Mouse (Mus musculus) MEL (cell line): Measurements from ENCODE around the gene Swsap1. TPM values are rescaled to one million over a fixed set of nuclear protein-coding genes. Genes with fewer than 3 reads are reported as not detected.
A peak's percentile ranks its signal among the peaks of the same experiment; 100 is the strongest.

ENCODE experiments used
- DNase-seq: peaks from one replicate; pipeline ENCODE4 v3.0.0; 2011; ENCODE audit warnings: low read depth, low spot score
- H3K27ac ChIP-seq: 2 replicates; pipeline ENCODE4 v1.5.1; 2012; ENCODE audit warnings: low read depth, mild to moderate bottlenecking, control low read depth, low read length, moderate library complexity; ENCODE audit not compliant: control insufficient read depth
- H3K27me3 ChIP-seq, 2 experiments: fragments of 150-350 bp in 1 of 2; sonication (generic) in 1 of 2; 2 replicates each; pipeline ENCODE4 v1.6.1; 2012; ENCODE audit warnings: low read length in 2 of 2, mild to moderate bottlenecking in 2 of 2, improper control_type of control experiment in 1 of 2, moderate library complexity in 1 of 2; ENCODE audit not compliant: insufficient read depth in 2 of 2, control insufficient read depth in 1 of 2
- H3K36me3 ChIP-seq, 2 experiments: 2 replicates each; pipeline ENCODE4 v1.6.1; 2012 to 2014; ENCODE audit warnings: low read length in 2 of 2, improper control_type of control experiment in 1 of 2, inconsistent platforms in 1 of 2, mild to moderate bottlenecking in 1 of 2; ENCODE audit not compliant: insufficient read depth in 2 of 2, control insufficient read depth in 1 of 2
- H3K4me1 ChIP-seq, 2 experiments: fragments of 150-350 bp in 1 of 2; sonication (generic) in 1 of 2; 2 replicates each; pipeline ENCODE4 v1.6.1; 2012; ENCODE audit warnings: low read length in 2 of 2, improper control_type of control experiment in 1 of 2, mild to moderate bottlenecking in 1 of 2; ENCODE audit not compliant: insufficient read depth in 2 of 2, control insufficient read depth in 1 of 2
- H3K4me3 ChIP-seq, 2 experiments: fragments of 150-350 bp in 1 of 2; sonication (generic) in 1 of 2; 2 replicates each; pipeline ENCODE4 v1.5.1; 2012; ENCODE audit warnings: low read depth in 2 of 2, low read length in 2 of 2, mild to moderate bottlenecking in 2 of 2, moderate library complexity in 2 of 2, control low read depth in 1 of 2, improper control_type of control experiment in 1 of 2; ENCODE audit not compliant: control insufficient read depth in 1 of 2, insufficient read depth in 1 of 2
- H3K79me2 ChIP-seq: 2 replicates; pipeline ENCODE4 v1.6.1; 2012; ENCODE audit warnings: mild to moderate bottlenecking, low read length, moderate library complexity; ENCODE audit not compliant: control insufficient read depth, poor library complexity, insufficient read depth
- H3K9ac ChIP-seq: 2 replicates; pipeline ENCODE4 v1.6.1; 2012; ENCODE audit warnings: low read depth, mild to moderate bottlenecking, control low read depth, low read length, moderate library complexity; ENCODE audit not compliant: control insufficient read depth, poor library complexity, severe bottlenecking
- H3K9me3 ChIP-seq: fragments of 150-350 bp; sonication (generic); replicated peaks from 2 replicates; pipeline ENCODE4 v1.6.1; 2012; ENCODE audit warnings: mild to moderate bottlenecking, low read length, improper control_type of control experiment, moderate library complexity; ENCODE audit not compliant: insufficient read depth
- BHLHE40 ChIP-seq: IDR thresholded peaks from 2 replicates; pipeline ENCODE4 v1.6.1; 2012; ENCODE audit warnings: low read depth, mild to moderate bottlenecking, inconsistent platforms, low read length, improper control_type of control experiment, borderline replicate concordance
- CHD1 ChIP-seq: IDR thresholded peaks from 2 replicates; pipeline ENCODE4 v1.6.1; 2012; ENCODE audit warnings: low read depth, mild to moderate bottlenecking, inconsistent platforms, low read length, improper control_type of control experiment
- CHD2 ChIP-seq: IDR thresholded peaks from 2 replicates; pipeline ENCODE4 v1.6.1; 2011; ENCODE audit warnings: low read length, improper control_type of control experiment
- CTCF ChIP-seq, 3 experiments: IDR thresholded peaks in 2 of 3; conservative IDR thresholded peaks in 1 of 3; 2 replicates each; pipeline ENCODE4 v1.5.1; 2011 to 2012; ENCODE audit warnings: low read length in 3 of 3, low read depth in 2 of 3, mild to moderate bottlenecking in 2 of 3, improper control_type of control experiment in 1 of 3, inconsistent platforms in 1 of 3, mixed read lengths in 1 of 3, moderate library complexity in 1 of 3; ENCODE audit not compliant: control insufficient read depth in 1 of 3, insufficient read depth in 1 of 3, poor library complexity in 1 of 3, severe bottlenecking in 1 of 3
- E2F4 ChIP-seq: IDR thresholded peaks from 2 replicates; pipeline ENCODE4 v1.6.1; 2011; ENCODE audit warnings: low read depth, low read length, improper control_type of control experiment, borderline replicate concordance
- ELF1 ChIP-seq: IDR thresholded peaks from 2 replicates; pipeline ENCODE4 v1.6.1; 2014; ENCODE audit warnings: low read depth, mild to moderate bottlenecking, inconsistent platforms, low read length, improper control_type of control experiment, moderate library complexity
- EP300 ChIP-seq, 2 experiments: IDR thresholded peaks; 2 replicates each; pipeline ENCODE4 v1.6.1; 2011; ENCODE audit warnings: improper control_type of control experiment in 2 of 2, low read length in 2 of 2, low read depth in 1 of 2, mild to moderate bottlenecking in 1 of 2
- MAFK ChIP-seq: IDR thresholded peaks from 2 replicates; pipeline ENCODE4 v1.6.1; 2011; ENCODE audit warnings: low read depth, mild to moderate bottlenecking, low read length, improper control_type of control experiment, borderline replicate concordance
- MAX ChIP-seq: IDR thresholded peaks from 2 replicates; pipeline ENCODE4 v1.6.1; 2011; ENCODE audit warnings: low read length, improper control_type of control experiment
- MXI1 ChIP-seq: IDR thresholded peaks from 2 replicates; pipeline ENCODE4 v1.6.1; 2011; ENCODE audit warnings: mild to moderate bottlenecking, low read depth, low read length, improper control_type of control experiment
- MYC ChIP-seq: IDR thresholded peaks from 2 replicates; pipeline ENCODE4 v1.6.1; 2011; ENCODE audit warnings: low read depth, mild to moderate bottlenecking, low read length, improper control_type of control experiment, moderate library complexity
- NRF1 ChIP-seq: IDR thresholded peaks from 2 replicates; pipeline ENCODE4 v1.6.1; 2014; ENCODE audit warnings: low read depth, mild to moderate bottlenecking, inconsistent platforms, low read length, improper control_type of control experiment, moderate library complexity; ENCODE audit not compliant: poor library complexity, insufficient read depth, severe bottlenecking
- POLR2AphosphoS2 ChIP-seq: IDR thresholded peaks from 2 replicates; pipeline ENCODE4 v1.6.1; 2011; ENCODE audit warnings: low read length, improper control_type of control experiment
- POLR2AphosphoS5 ChIP-seq: IDR thresholded peaks from 2 replicates; pipeline ENCODE4 v1.6.1; 2012; ENCODE audit warnings: low read depth, borderline replicate concordance, mild to moderate bottlenecking, inconsistent platforms, low read length, moderate library complexity, mixed read lengths
- RCOR1 ChIP-seq: IDR thresholded peaks from 2 replicates; pipeline ENCODE4 v1.6.1; 2012; ENCODE audit warnings: low read depth, mild to moderate bottlenecking, inconsistent platforms, low read length, improper control_type of control experiment
- SIN3A ChIP-seq: IDR thresholded peaks from 2 replicates; pipeline ENCODE4 v1.6.1; 2012; ENCODE audit warnings: low read length, improper control_type of control experiment, inconsistent platforms
- SMC3 ChIP-seq: IDR thresholded peaks from 2 replicates; pipeline ENCODE4 v1.6.1; 2011; ENCODE audit warnings: low read depth, low read length, improper control_type of control experiment
- TAL1 ChIP-seq: IDR thresholded peaks from 2 replicates; pipeline ENCODE4 v1.6.1; 2012; ENCODE audit warnings: mild to moderate bottlenecking, inconsistent platforms, low read length, moderate library complexity, mixed read lengths
- TBP ChIP-seq: IDR thresholded peaks from 2 replicates; pipeline ENCODE4 v1.8.0; 2011; ENCODE audit warnings: low read depth, low read length, improper control_type of control experiment
- USF1 ChIP-seq: IDR thresholded peaks from 2 replicates; pipeline ENCODE4 v1.6.1; 2014; ENCODE audit warnings: low read depth, mild to moderate bottlenecking, inconsistent platforms, low read length, improper control_type of control experiment, moderate library complexity
- ZKSCAN1 ChIP-seq: IDR thresholded peaks from 2 replicates; pipeline ENCODE4 v1.6.1; 2012; ENCODE audit warnings: low read depth, mild to moderate bottlenecking, inconsistent platforms, low read length, improper control_type of control experiment, moderate library complexity
- polyA plus RNA-seq, 2 experiments: library from polyadenylated mRNA; stranded (reverse) in 1 of 2; unstranded in 1 of 2; fragments of >175 nt in 1 of 2; fragments of >200 nt in 1 of 2; gene quantifications; 2 replicates each; pipeline versions ENCODE4 v1.2.1 to v1.2.4; 2012; ENCODE audit warnings: low replicate concordance in 2 of 2, low read depth in 1 of 2; ENCODE audit not compliant: insufficient read length in 2 of 2, insufficient read depth in 1 of 2, missing spikeins in 1 of 2
- total RNA-seq: library from RNA; depleted of rRNA; stranded (reverse); fragments of 300-350 nt; gene quantifications from 2 replicates; pipeline ENCODE4 v1.2.3, GENCODE M21; 2012

Gene Swsap1
- total and polyA plus RNA-seq, 3 experiments: 17.2 to 19.3 TPM; not detected in 1

DNA sequence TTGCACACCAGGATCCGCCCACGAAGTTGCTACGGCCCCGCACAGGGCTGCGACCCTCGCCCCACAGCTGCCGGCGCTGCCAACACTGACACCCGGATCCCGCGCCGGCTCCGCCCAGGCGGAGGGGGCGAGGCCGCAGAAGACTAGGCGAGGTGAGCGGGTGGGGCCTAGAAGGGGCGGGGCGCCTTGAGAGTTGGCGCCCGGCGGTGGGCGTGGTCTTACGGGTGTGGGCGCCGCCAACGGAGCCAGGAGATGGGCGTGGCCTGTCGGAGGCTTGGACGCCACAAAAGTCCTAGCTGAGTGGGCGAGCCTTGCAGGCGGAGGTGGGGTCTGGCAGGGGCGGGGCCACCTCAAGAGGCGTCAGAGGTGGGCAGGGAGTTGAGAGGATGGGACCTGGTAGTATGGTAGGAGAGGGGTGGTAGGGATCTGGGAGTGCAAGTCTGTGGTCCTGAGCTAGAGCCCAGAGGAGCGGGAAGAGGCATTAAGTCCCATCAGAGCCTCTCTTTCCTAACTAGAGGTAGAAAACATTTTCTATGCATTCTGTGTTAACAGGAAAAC, 37.4 kb upstream of the Swsap1 start, which contains the start of gene Rab3d (continued):
- TF ChIP-seq EP300 (IDR thresholded peaks at IDR 0.05; ENCODE audit: low read depth in 1 of 2, low read length in 2 of 2) (peak in 1 of 2 experiments; percentile 28; a peak in 2 of 4 replicates), BHLHE40 (no peak)

DNA sequence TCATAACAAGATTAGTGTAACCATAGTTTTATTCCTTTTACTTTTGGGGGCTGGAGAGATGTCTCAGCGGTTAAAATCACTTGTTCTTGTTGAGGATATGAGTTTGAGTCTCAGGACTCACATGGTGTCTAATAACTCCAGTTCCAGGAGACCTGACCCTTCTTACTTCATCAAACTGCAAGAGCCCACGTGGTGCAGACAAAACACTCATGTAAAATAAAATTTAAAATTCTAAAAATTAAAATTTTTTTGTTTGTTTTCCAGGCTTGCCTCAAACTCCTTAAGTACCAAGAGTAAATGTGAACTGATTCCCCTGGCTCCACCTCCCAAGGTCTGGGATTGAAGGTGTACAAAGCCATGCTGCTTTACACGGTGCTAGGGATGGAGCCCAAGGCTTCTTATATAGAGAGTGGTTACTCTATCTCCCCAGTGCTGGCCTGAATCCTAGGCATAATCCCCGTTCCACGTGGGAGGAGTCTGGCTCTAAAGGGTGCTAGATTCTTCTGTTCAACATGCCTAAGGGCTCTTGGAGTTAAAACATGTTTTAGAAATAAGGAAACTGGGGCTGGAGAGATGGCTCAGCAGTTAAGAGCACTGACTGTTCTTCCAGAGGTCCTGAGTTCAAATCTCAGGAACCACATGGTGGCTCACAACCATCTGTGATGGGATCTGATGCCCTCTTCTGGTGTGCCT, 36.7 kb upstream of the Swsap1 start:
- Histone ChIP-seq H3K27ac (peak overlapping the region; percentile 2; the same call in 1 of the 2 replicates), H3K4me3 (peak overlapping the region in 1 of 2 experiments; percentile 63; a peak in 2 of 4 replicates), H3K9me3 (no peaks in the 10 kb centered on the region), H3K4me1 (peaks cover 14 to 19% of the 10 kb centered on the region in 2 experiments), H3K79me2 (peaks cover 3% of the 10 kb centered on the region; the same call in 1 of the 2 replicates), H3K27me3 (no peaks in the 10 kb centered on the region), H3K9ac (peak overlapping the region; percentile 11; the same call in 1 of the 2 replicates), H3K36me3 (peaks cover 0 to 17% of the 10 kb centered on the region in 2 experiments; a peak in 2 of 4 replicates)
- peak; percentile 63 for DNase-seq
- TF ChIP-seq RCOR1 (no peak), TBP (peak; percentile 85), CHD2 (no peak), POLR2AphosphoS5 (no peak), ZKSCAN1 (no peak), CHD1 (0 out of 2 replicates have a peak, but pooled peaks have one; percentile 3), CTCF (IDR thresholded peaks at IDR 0.05 in 2 of 3, conservative IDR thresholded peaks at IDR 0.05 in 1 of 3; ENCODE audit: control insufficient read depth in 1 of 3, insufficient read depth in 1 of 3, low read depth in 2 of 3, low read length in 3 of 3, poor library complexity in 1 of 3, severe bottlenecking in 1 of 3) (peak in 1 of 3 experiments; percentile 27; a peak in 2 of 6 replicates), USF1 (peak; percentile 71), MAFK (no peak), MYC (peak; percentile 70; the same call in 1 of the 2 replicates), MXI1 (peak; percentile 11; the same call in 1 of the 2 replicates), SIN3A (peak; percentile 44; the same call in 1 of the 2 replicates)

DNA sequence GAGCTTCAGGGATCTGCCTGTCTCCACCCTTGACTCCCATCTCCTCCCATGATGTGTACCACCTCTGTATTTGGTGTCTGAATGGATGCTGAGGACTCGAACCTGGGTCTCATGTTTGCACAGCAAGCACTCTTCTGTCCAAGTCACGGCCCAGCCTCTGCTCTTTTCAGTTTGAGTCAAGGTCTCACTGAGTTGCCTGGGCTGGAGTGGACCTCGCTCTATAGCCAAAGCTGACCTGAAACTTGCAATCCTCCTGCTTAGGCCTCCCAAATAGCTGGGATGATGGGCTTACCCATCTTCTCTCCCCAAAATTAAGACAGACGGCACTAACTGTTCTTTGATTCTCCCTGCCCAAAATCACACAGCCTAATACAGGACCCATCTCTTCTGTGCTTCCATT, 32.5 kb upstream of the Swsap1 start:
- no peak overlapping the region for H3K9ac ChIP-seq
- H3K27me3 ChIP-seq: no peaks in the 10 kb centered on the region
- no peak overlapping the region for H3K4me3 ChIP-seq
- TF ChIP-seq USF1 (no peak), TAL1 (no peak), POLR2AphosphoS2 (no peak), MAX (no peak), NRF1 (no peak), CHD1 (no peak), ELF1 (no peak), E2F4 (no peak), SMC3 (no peak), TBP (no peak)
- H3K36me3 ChIP-seq: peaks cover 2 to 34% of the 10 kb centered on the region in 2 experiments
- H3K27ac ChIP-seq: peak overlapping the region; percentile 53
- no peaks in the 10 kb centered on the region for H3K9me3 ChIP-seq
- DNase-seq: no peak
- H3K79me2 ChIP-seq: peaks cover 8% of the 10 kb centered on the region
- peaks cover 25 to 38% of the 10 kb centered on the region in 2 experiments for H3K4me1 ChIP-seq
